Mouse (Mus musculus) fat pad, adult 2 months (tissue): ENCODE results near the gene Napsa.

Experiments used
- DNase-seq: peaks from one replicate; pipeline ENCODE4 v3.0.0-alpha.2; 2011; ENCODE audit warnings: low read depth, low spot score; ENCODE audit errors: extremely low read depth

The Napsa gene

DNA sequence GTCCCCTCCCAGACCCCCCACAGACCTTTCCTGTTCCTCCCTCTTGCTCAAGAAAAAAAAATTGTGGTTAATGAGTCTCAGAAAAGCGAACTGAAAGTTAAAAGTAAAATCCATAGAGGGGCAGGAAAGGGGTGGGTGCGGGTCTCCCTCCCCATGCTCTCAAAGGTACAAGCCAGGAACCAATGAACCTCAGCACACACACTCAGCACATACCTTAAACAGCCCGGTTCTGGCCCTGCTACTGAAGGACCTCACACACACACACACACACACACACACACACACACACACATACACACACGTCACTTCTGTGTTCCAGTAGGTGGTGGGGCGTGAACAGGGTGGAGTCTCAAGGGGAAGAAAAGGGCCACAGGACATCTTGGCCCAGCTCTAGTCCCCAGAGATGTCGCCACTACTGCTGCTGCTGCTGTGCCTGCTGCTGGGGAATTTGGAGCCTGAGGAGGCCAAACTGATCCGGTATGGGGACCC is at the start of gene Napsa:
Napsa (plus strand) TSS at position 168 of the 489 bp plus-strand sequence.
- no peak for DNase-seq

DNA sequence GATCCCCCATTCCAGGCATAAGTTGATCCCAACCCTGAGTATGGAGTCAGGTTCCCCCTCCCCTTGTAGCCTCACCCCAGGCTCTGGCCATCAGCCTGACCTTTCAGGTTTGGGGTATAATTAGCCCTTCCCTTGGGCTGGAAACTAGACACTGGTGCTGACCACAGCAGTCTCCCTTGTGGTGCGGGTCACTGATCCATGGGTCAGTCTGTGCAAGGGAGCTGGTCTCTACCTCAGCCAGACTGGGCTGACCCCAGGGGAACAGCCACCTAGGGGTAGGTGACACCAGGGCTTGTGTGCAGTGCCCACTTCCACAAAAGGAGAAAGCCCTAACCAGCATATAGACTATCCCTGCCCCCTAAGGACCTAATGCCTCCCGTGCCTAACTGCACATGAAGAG is 49.1 kb upstream of the Napsa start:
- DNase-seq = no peak

DNA sequence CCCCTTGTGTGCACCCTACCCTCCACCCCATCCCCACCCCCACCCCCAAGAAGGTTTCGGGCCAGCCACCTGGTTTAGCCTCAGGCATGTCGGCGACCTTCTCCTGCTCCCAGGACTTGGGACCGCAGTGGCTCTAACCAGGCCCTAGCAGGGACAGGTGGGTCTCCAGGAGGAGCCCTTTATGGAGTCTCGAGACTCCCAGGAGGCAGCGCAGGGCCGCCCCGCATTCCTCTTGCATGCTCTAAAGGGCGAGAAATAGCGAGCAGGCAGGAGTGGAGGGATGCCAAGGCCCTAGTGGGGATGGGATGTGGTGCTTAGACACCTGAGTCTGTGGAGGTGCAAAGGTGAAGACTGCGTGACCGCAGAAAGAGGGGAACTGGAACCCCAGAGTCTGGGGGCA is 47.7 kb upstream of the Napsa start, which contains the start of gene Mybpc2:
Mybpc2 (minus strand) TSS at position 155 of the 400 bp plus-strand sequence.
- DNase-seq = no peak

DNA sequence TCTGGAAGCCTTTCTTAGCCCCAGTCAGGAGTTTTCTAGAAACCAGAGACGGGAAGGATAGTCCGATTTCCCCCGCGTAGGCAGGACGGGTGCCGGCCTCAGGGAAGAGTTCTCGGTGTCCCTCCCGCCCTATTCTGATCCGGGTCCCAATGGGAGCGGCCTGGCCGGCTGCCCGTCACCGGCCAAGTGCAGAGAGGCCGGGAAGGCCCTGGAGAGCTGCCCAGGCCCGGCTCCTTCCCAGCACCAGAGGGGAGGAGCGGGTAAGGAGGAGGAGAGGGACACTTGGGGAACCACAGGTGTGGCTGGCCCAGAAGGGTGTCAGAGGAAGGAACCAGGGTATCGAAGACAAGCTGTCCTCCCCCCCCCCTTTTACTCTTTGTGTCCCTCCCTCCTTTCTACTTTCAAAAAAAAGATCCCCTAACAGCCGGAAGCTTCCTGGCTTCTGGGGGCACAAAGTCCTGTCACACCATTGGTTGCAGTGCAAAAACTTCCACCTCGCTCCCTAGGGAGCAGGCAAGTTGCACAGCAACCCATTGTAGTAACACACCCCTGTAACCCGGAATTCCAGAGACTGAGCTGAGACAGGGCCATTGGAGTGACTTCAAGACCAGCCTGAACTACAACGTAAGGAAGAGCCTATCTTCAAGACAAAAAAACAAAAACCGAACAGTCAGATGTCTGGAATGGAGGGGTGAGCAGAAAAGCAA is 46.9 kb upstream of the Napsa start:
- peak; percentile 33 for DNase-seq

DNA sequence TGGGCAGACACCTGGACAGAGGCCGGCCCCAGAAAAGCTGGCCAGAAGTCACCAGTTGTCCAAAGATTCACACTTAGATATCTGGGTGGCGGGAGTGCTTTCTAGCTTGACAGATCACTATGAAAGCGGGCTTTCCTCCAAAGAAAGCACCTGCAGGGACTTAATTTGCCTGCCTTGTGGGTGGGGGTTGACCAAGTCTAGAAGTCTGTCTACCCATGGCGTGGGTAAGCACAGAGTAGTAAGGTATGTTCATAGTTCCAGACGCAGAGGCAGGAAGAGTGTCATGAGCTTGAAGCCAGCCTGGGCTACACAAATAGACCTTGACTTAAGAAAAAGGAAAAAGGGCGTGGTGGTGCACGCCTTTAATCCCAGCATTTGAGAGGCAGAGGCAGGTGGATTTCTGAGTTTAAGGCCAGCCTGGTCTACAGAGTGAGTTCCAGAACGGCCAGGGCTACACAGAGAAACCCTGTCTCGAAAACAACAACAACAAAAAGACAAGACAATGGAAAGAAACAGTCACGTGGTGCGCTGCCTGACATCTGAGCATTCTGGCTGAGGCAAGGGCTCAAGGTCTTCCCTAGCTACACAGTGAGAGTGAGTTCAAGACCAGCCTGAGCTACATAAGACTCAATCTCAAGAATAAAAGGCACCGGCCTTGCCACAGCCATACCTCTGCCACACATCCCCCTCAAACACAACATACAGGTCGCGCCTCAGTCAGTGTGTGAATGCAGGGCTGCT is 45.6 kb upstream of the Napsa start:
- DNase-seq = peak; percentile 18

DNA sequence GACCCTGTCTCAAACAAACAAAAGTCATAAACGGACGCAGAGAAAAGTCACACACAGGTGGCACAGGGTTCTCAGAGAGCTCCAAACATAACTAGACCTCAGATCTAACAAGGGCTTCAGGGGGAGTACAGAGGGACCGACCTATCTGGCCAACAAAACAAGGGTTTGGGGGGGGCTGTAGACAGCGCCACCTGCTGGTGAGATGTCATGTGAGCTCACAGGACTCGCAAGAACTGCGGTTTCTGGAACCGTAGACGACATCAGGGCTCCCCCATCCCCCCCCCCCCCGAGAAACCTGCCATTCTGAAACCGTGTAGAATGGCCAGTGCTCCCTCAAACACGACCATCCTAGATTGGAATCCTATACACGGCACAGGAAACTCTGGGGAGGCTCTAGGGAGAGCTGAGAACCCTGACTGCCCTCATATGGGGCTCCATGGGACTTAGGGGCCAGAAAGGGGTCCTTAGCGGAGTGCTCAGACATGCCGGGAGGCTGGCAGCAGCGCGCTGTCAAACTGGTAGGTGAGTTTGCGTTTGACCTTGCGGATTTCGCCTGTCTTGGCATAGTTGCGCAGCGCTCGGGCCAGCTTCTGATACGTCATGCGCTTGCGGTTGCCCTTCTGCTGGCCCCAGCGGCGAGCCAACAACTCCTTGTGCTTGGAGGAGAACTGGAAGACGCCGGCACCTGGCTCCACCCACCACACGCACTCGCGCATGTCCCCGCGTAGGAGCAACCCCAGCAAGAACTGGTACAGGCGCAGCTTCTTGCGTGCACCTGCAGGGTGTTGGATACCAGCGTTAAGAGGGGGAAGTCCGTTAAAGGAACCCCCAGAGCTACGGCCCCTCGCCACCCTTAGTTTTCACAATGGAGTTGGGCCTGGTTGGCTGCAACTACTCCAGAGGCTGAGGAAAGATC is 44.4 kb upstream of the Napsa start:
- DNase-seq = peak; percentile 21

DNA sequence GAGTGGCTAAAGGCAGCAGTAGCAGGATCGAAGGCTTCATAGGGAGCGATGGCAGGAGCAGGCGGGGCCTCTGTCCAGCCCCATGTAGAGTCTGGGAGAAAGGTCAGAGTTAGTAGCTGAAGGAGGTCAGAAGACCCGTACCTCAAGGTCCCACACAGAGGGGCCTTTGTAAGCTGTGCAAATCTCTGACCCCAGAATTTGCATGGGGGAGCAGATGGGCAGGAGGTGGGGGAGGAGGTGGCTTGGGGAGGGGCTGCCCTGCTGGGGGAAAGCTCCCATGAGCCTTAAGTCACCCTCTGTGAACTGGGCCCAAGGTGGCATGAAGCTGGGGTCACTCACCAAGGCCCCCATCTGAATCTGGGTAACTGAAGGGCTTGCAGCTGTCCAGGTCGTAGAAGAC is 42.7 kb upstream of the Napsa start:
- DNase-seq = no peak

DNA sequence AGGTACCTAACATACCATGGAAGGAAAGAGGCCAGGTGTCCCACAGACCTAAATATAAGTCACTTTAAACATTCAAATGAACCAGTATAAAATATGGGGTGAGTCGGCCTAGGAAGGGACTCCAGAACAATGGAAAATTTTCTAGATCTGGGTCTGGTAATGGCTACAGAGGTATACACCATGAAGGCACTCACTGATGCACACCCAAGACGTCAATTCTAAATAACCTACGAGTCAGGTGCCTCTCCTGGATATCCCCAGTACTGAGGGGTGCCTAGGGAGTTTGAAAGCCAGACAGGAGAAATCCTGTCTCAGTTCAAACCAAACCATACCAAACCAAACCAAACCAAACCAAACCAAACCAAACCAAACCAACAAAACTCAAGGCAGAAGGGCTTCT is 41.7 kb upstream of the Napsa start:
- DNase-seq = no peak

DNA sequence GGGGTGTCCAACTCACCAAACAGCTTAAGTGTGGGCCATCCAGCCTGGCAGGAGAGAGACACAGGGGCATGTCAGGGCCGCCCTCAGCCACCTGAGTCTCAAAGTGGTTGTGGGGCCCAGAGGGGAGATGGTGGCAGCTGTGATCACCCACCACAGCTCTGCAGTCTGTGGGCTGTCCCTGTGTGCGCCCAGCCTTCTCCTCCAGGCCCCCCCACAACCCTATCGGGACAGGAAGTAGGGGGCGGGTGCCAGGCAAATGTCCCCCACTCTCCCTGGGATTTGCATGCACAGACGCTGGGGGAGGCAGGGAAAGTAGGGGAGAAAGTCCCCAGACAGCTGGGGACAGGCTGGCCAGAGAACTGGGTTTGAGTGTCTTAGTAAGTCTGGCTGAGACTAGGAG is 41.0 kb upstream of the Napsa start:
- DNase-seq = no peak

DNA sequence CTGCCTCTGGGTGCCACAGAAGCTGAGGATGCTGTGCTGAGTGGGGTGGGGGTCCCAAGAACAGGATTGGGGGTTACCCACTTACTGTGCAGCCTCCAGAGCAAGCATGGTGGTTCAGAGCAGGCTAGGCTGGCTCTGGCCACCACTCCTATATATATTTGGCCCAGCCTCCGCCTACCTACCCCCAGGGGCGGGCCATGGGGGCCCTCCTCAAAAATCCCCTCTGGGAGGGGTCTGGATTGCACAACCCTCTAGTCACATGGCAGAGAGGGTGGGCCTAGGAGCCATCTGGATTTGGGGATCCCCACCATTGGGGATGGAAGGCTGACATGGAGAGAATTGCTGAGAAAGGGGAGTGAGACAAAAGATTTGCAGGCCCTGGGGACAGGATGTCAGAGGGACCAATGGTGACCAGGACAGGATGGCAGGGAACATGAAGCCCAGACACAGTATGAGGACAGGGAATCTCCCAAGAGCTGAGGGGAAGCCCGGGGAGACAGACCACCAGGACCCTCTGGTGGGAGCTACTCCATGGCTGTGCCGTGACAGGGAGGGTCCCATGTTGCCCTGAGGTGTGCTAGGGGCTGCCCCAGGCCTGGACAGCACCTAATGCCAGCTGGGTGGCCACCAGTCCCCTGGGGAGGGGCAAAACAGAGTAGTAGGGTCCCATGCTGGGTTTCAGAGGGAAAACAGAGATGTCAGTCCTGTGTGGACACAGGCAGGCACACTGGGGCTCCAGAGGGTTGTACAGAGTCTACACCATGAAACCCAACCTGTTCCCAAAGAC is 40.0 kb upstream of the Napsa start, which contains the start of gene Spib:
Spib (minus strand) TSS at position 126 of the 787 bp plus-strand sequence.
- no peak for DNase-seq

DNA sequence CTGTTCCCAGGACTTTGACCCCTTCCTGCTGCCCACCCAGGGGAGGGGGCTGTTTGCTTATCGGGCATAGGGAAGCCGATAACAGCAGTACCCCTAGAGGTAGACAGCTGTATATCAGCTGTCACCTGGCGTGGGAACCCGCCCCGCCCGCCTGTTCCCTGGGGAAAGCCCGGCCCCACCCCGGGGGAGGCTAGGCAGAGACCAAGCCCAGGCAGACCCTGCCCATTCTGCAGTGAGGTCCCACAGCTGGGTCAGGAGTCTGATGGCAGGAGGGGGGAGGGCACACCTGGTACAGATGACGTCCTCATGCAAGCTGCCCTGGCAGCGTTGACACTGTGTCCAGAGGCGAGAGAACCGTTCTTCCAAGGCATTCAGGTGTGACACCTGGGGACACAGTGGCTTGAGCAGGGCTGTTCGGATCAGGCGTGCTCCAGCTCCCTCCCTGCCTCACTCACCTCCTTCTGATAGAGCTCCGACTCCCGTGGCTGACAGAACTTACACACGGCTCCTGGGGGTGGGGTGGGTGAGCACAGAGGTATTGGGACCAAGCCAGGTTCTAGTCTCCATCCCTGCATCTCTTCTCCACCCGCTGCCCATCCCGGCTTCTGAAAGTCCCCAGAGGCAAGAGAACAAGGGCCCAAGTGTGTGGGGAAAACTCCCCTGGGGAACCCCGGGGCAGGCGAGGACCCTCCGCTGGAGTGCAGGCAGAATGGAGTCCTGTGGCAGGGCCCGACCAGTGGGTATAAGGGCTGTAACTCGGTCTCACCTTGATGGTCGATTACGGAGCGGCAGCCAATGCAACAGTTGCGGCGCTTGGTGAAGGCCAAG is 39.0 kb upstream of the Napsa start:
- no peak for DNase-seq

DNA sequence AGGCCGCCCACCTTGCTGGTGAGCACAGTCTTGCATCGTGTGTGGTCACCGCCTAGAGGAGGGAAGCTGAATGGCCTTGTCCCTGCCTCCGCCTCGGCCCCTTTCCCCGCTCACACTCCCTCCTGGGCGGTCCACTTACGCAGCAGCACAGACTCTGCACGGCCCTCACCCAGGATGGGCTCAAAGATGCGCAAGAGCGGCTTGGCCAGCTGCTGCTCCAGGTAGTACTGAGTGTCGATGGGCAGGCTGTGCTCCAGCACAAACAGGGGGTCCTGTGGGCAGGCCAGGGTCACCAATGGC is 38.5 kb upstream of the Napsa start:
- no peak for DNase-seq

DNA sequence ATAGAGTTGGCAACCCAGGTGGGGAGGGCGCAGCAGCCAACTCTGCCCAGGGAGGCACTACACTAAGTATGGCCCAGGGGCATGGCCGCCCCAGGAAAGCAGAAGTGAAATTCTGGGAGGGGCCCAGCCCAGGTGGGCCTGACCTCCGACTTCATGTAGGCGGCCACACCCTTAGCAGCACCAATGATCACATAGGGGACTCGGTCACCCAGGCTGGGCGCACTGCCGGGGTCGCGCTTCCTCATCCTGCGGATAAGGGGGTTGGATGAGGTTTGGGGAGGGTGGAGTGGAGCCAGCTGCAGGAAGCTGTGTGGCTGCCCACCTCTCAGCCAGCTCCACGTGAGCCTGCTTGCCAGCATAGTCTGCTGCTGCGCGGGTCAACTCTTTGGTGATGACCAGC is 37.9 kb upstream of the Napsa start:
- DNase-seq = no peak

DNA sequence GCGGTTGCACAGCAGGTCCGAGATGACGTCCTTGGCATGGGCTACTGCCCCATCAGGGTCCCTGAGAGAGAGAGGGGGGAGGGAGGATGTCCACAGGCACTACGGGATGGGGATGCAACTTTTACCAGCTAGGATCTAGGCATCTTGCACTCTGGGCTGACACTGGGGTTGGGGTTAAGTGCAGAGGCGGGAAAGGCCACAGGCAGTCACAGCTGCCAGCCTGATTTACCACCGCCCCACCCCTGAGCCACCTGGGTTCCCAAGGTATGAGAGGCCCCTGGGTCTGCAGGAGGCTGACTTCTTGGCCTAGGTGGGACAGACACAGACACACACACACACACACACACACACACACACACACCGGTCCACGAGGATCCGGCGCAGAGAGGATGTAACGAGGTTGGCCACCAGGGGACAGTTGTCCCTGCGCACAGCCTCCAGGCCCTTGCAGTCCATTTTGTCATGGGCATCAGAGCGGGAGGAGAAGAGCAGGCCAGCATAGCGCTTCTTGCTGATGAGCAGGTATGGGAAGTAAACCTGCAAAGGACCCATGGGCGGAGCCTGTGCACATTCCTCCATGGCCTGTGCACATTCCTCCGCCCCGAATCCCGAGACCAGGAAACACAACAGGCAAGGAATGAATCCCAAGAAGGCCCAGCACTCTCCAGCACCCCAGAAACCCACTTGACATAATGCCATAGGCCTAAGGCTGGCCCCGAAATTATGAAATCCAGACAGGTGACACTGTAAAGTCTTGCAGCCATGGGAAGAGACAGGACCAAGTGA is 37.3 kb upstream of the Napsa start:
- DNase-seq = no peak

DNA sequence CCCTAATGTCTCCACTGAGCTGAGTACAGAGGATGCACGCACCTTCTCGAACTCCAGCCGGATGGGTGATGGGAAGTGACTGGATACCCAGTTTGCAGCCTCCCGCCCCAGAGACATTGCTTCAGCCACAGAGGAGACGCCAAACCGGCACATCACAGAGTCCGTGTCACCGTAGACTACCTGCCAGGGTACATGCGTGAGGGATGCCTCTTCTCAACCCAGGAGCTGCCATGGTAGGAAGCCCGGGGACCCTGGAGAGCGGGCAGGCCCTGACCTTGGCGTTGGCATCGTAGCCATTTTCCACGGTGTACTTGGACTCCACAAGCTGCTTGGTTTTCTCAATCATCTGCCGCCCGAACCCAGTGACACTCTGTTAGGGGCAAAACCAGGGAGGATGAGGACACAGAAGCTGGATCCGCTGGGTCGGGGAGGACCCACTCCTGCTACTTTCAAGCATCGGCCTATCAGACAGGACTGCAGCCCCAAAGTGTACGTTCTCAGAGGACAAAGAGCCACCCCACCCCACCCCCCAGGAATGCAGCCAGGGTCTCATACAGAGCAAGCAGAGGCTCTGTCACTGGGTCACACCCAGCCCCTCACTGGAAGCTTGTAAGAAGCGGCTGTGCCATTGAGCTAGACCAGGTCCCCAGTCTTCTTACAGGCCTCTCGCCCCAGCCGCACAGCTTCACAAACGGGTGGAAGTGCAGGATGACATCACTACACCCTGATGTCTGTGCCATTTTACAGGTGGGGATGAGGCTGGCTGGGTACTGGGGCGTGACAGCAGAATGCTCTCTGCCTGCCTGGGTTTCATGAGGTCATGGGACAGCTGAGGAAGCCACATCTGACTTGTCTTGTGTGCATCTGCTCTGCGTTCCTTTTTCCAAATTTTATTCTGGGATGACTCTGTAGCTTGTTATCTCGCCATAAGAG is 36.3 kb upstream of the Napsa start:
- no peak for DNase-seq

DNA sequence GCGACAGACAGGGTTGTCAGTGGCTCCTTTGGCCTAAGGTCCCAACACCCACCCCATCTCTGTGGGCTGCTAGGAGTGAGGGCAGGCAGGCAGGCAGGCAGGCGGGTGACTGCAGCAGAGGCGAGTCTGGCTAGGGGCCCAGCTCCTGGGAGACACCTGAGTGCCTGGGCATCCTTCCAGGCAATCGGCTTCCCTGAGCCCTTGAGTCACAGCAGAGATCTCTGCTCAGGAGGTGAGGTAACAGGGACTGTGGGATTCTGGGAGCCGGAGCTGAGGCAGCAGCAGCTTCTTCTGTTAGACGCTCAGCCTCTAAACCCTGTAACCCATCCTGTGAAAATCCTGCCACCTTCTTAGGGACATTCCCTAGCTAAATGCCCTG is 35.6 kb upstream of the Napsa start:
- peak; percentile 82 for DNase-seq

DNA sequence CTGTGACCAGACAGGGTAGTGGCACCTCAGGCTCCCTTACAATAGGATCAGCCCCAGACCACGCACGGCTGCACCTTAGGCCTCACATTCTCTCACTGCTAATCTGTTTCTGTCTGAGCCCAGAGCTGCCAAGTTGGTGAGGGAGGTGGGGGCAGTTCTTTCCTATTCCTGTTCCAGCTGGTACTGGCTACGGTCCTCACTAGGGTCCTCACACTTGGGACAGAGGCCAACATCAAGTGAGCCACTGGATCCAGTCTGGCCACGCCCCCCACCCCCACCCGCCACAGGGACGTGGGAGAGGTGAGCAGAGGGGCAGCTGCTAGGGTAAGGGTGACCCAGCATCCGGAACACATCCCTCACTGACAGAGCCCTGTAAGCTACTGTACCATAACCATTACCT is 35.2 kb upstream of the Napsa start:
- DNase-seq = no peak

DNA sequence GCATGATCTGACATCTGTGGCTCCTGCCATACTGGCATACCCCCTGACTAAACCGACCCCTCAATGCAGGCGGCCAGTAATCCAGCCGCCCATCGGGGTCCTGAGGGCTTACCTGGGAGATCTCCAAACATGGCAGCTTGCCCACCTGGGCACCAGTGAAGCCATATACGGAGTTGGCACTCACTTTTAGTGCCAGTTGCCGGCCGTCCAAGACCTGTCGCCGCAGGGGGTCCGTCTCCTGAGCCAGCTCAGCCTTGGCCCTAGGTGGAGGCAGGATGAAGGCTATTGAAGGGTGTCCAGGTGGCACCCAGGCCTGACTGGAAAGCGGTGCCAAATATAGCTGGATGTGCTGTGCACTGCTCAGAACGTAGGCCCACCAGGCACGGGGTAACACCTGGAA is 34.7 kb upstream of the Napsa start:
- no peak for DNase-seq
